Mouse (Mus musculus): ENCODE measurements at regions not wholly inside any gene's neighbourhood (a gene's known extent, or its start where the extent isn't known, plus 50 kb on each side); places are given as distances from the start of the nearest gene placed in this dataset.

DNA sequence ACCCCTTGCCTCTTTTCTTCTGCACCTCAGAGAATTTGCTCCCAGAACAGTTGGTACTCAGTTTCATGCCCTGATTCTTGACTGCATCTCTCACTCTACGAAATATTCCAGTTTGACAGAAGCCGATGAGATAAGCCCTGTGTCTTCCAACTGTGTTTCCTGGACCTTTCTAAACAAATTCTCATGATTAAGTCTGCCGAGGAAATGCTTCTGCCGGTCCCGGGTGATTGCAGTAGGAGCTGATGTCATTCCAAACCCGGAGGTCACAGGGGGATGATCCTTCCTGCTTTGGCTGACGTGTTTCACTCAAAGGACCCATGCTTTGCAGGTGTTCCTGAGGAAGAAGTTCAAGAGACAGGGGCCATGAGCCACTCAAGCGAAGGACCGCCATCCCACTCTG, 172.2 kb downstream of the Rpl14 start:
- no peak overlapping the region for H3K4me3 ChIP-seq (replicated peaks; ENCODE audit: low read length)
- peaks cover 20% of the 10 kb centered on the region for H3K4me1 ChIP-seq (ENCODE audit: control insufficient read depth, insufficient read depth, low read length)
- no peak overlapping the region for H3K9ac ChIP-seq (ENCODE audit: low read length)
- H3K36me3 ChIP-seq (ENCODE audit: control insufficient read depth, insufficient read depth, low read length), result no peaks in the 10 kb centered on the region
- no peaks in the 10 kb centered on the region for H3K27me3 ChIP-seq (ENCODE audit: control insufficient read depth, insufficient read depth, low read length)
- no peaks in the 10 kb centered on the region for H3K9me3 ChIP-seq (replicated peaks; ENCODE audit: control insufficient read depth, low read length)
- 73% methylated on average over 9 of the region's 9 CpGs for WGBS
- ATAC-seq (ENCODE audit: insufficient read depth, low FRiP score), result no peak
- no peak overlapping the region for H3K4me2 ChIP-seq (ENCODE audit: low read depth, low read length)
- no peak overlapping the region for H3K27ac ChIP-seq (ENCODE audit: low read length)

DNA sequence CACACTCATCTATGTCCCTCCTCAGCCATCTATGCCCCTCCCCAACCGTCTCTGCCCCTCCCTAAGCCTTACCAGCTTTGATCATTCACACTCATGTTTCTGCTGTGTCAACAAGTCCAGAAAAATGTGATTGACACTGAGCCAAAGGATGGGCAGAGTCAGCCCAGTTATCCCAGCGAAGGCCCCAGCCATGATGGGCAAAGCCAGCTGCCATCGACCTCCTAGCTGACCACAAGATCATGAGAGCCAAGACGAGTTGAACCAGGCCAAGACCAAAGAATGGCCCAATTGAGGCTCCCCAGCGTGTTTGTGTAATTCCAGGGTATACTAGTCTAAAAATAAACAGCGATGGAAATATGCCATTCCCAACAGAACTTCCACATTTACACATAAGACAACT, 174.4 kb downstream of the Rpl14 start:
- Histone ChIP-seq H3K27ac (ENCODE audit: low read length) (no peak overlapping the region), H3K4me3 (replicated peaks; ENCODE audit: low read length) (no peak overlapping the region), H3K27me3 (ENCODE audit: control insufficient read depth, insufficient read depth, low read length) (no peaks in the 10 kb centered on the region), H3K9ac (ENCODE audit: low read length) (no peak overlapping the region), H3K36me3 (ENCODE audit: control insufficient read depth, insufficient read depth, low read length) (no peaks in the 10 kb centered on the region), H3K9me3 (replicated peaks; ENCODE audit: control insufficient read depth, low read length) (no peaks in the 10 kb centered on the region), H3K4me2 (ENCODE audit: low read depth, low read length) (no peak overlapping the region), H3K4me1 (ENCODE audit: control insufficient read depth, insufficient read depth, low read length) (no peaks in the 10 kb centered on the region)
- WGBS, result 85% methylated on average over 6 of the region's 6 CpGs
- ATAC-seq (ENCODE audit: insufficient read depth, low FRiP score), result no peak

DNA sequence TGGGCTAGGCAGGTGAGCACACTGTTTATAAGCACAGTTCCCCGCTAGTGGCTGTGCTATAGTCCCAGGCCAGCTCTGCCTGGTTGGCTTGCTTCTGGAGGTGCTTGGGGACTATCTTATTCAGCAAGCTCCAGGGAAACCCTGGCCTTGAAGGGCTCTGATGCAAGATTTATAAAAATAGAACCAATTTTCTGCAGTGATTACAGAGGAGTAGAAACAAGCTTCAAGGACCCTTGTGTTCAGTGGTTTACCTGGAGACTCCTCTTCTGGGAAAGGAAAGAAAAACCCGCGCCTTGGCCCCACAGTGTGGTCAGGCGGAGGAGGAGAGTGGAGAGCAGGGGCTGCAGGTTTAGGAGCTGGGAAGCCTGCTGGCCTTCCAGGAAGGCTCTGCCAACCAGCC, 178.2 kb upstream of the Ctnnb1 start:
- H3K9me3 ChIP-seq (replicated peaks; ENCODE audit: control insufficient read depth, low read length), result no peaks in the 10 kb centered on the region
- no peak overlapping the region for H3K9ac ChIP-seq (ENCODE audit: low read length)
- H3K4me2 ChIP-seq (ENCODE audit: low read depth, low read length), result no peak overlapping the region
- no peak for ATAC-seq (ENCODE audit: insufficient read depth, low FRiP score)
- H3K27ac ChIP-seq (ENCODE audit: low read length), result no peak overlapping the region
- H3K4me3 ChIP-seq (replicated peaks; ENCODE audit: low read length), result no peak overlapping the region
- H3K4me1 ChIP-seq (ENCODE audit: control insufficient read depth, insufficient read depth, low read length), result no peaks in the 10 kb centered on the region
- WGBS, result 84% methylated on average over 4 of the region's 4 CpGs
- H3K27me3 ChIP-seq (ENCODE audit: control insufficient read depth, insufficient read depth, low read length), result no peaks in the 10 kb centered on the region
- no peaks in the 10 kb centered on the region for H3K36me3 ChIP-seq (ENCODE audit: control insufficient read depth, insufficient read depth, low read length)

DNA sequence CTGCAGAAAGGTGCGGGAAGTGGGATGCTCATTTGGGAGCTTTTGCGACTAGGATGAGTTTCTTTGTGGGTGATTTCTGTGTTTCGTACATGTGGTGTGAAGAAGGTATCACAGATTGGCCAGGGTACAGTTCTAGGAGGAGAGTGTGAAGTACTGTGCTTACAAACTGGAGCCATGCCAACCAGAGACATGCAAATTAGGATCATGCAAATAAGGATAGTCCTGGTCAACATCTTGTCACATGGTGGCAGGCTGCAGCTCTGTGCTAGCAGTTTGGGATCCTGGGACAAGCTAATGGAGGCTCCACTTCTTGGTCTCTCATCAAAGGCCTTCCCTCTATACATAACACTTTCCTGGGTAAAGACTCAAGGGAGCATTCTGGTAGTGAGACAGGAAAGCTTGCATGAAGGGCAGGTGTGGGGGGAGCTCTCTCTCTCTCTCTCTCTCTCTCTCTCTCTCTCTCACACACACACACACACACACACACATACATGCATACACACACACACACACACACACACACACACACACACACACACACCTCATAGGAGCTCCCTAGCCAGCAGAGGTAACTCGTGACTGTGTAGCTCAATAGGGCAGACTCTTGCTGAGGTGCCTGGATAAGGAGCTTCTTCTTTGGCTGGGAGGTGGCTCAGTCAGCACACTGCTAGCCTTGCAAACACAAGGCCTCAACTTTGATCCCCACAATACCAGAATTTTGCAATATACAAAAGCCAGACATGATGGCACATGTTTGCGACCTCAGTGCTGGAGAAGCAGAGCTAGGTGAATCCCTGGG, 177.1 kb upstream of the Ctnnb1 start:
- ATAC-seq (ENCODE audit: insufficient read depth, low FRiP score), result no peak
- no peaks in the 10 kb centered on the region for H3K4me1 ChIP-seq (ENCODE audit: control insufficient read depth, insufficient read depth, low read length)
- WGBS, result 83% methylated on average over 5 of the region's 5 CpGs
- no peaks in the 10 kb centered on the region for H3K27me3 ChIP-seq (ENCODE audit: control insufficient read depth, insufficient read depth, low read length)
- no peak overlapping the region for H3K4me3 ChIP-seq (replicated peaks; ENCODE audit: low read length)
- H3K27ac ChIP-seq (ENCODE audit: low read length), result no peak overlapping the region
- H3K9me3 ChIP-seq (replicated peaks; ENCODE audit: control insufficient read depth, low read length), result no peaks in the 10 kb centered on the region
- no peak overlapping the region for H3K4me2 ChIP-seq (ENCODE audit: low read depth, low read length)
- H3K9ac ChIP-seq (ENCODE audit: low read length), result no peak overlapping the region
- no peaks in the 10 kb centered on the region for H3K36me3 ChIP-seq (ENCODE audit: control insufficient read depth, insufficient read depth, low read length)

DNA sequence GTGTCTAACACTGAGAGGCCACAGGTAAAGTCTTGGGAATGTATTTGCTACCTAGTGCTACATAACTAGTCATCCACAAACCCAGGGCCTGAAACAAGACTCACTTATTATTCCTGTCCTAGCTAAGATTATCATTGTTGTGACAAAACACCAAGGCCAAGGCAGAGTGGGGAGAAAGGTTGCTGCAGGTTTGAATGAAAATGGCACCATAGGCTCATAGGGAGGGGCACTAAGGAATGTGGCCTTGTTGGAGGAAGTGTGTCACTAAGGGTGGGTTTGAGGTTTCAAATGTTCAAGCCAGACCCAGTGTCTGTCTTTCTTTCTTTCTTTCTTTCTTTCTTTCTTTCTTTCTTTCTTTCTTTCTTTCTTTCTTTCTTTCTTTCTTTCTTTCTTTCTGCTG, 174.9 kb upstream of the Ctnnb1 start:
- no peak overlapping the region for H3K4me2 ChIP-seq (ENCODE audit: low read depth, low read length)
- H3K9me3 ChIP-seq (replicated peaks; ENCODE audit: control insufficient read depth, low read length), result no peaks in the 10 kb centered on the region
- no peaks in the 10 kb centered on the region for H3K4me1 ChIP-seq (ENCODE audit: control insufficient read depth, insufficient read depth, low read length)
- H3K9ac ChIP-seq (ENCODE audit: low read length), result no peak overlapping the region
- no peak overlapping the region for H3K4me3 ChIP-seq (replicated peaks; ENCODE audit: low read length)
- H3K27ac ChIP-seq (ENCODE audit: low read length), result no peak overlapping the region
- ATAC-seq (ENCODE audit: insufficient read depth, low FRiP score), result no peak
- H3K27me3 ChIP-seq (ENCODE audit: control insufficient read depth, insufficient read depth, low read length), result no peaks in the 10 kb centered on the region
- H3K36me3 ChIP-seq (ENCODE audit: control insufficient read depth, insufficient read depth, low read length), result no peaks in the 10 kb centered on the region

DNA sequence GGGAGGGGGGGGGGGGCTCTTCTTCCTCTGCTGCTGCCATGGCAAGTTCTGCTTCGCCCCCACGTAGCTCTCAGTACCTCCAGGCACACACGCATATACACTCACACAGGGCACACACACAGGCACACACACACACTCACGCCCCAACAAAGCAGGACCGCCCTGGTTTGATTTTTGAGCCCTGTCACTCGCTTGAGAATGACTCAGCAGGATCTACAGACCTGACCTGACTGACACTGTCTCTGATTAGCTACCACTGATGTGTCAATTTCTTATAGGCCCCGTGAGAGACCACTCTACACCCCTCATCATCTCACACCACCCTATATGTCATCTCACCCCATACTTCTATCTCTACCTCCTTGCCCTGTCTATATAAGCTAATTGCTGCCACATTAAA, 173.5 kb upstream of the Ctnnb1 start:
- Histone ChIP-seq H3K27ac (ENCODE audit: low read length) (no peak overlapping the region), H3K4me1 (ENCODE audit: control insufficient read depth, insufficient read depth, low read length) (0 out of 2 replicates have a peak, but pooled peaks cover 3% of the 10 kb centered on the region), H3K4me3 (replicated peaks; ENCODE audit: low read length) (no peak overlapping the region), H3K4me2 (ENCODE audit: low read depth, low read length) (no peak overlapping the region), H3K9me3 (replicated peaks; ENCODE audit: control insufficient read depth, low read length) (no peaks in the 10 kb centered on the region), H3K36me3 (ENCODE audit: control insufficient read depth, insufficient read depth, low read length) (no peaks in the 10 kb centered on the region), H3K9ac (ENCODE audit: low read length) (no peak overlapping the region), H3K27me3 (ENCODE audit: control insufficient read depth, insufficient read depth, low read length) (no peaks in the 10 kb centered on the region)
- 85% methylated on average over 7 of the region's 7 CpGs for WGBS
- no peak for ATAC-seq (ENCODE audit: insufficient read depth, low FRiP score)

DNA sequence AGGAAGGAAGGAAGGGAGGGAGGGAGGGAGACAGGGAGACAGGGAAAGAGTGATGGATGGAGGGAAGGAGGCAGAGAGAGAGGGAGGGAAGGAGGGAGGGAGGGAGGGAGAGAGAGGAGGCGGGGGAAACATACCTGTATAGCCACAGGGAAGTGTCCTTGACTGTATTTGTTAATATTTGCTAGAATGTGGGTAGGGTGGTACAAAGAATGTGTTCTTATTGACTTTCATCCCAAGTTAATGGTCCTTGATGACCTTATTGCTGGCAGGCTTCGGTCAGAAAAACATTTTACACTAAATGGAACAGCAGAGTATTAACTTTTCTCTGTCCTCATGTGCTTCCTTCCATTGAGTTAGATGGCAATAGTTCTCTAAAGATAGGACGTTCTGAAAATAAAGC, 171.0 kb upstream of the Ctnnb1 start:
- Histone ChIP-seq H3K36me3 (ENCODE audit: control insufficient read depth, insufficient read depth, low read length) (no peaks in the 10 kb centered on the region), H3K27ac (ENCODE audit: low read length) (0 out of 2 replicates have a peak overlapping the region, but pooled peaks have one; percentile 7), H3K27me3 (ENCODE audit: control insufficient read depth, insufficient read depth, low read length) (no peaks in the 10 kb centered on the region), H3K9me3 (replicated peaks; ENCODE audit: control insufficient read depth, low read length) (no peaks in the 10 kb centered on the region), H3K4me1 (ENCODE audit: control insufficient read depth, insufficient read depth, low read length) (0 out of 2 replicates have a peak, but pooled peaks cover 3% of the 10 kb centered on the region), H3K9ac (ENCODE audit: low read length) (no peak overlapping the region), H3K4me3 (replicated peaks; ENCODE audit: low read length) (no peak overlapping the region), H3K4me2 (ENCODE audit: low read depth, low read length) (no peak overlapping the region)
- peak; percentile 73; the same call in 1 of the 2 replicates for ATAC-seq (ENCODE audit: insufficient read depth, low FRiP score)
- WGBS, result 62% methylated on average over 3 of the region's 3 CpGs

DNA sequence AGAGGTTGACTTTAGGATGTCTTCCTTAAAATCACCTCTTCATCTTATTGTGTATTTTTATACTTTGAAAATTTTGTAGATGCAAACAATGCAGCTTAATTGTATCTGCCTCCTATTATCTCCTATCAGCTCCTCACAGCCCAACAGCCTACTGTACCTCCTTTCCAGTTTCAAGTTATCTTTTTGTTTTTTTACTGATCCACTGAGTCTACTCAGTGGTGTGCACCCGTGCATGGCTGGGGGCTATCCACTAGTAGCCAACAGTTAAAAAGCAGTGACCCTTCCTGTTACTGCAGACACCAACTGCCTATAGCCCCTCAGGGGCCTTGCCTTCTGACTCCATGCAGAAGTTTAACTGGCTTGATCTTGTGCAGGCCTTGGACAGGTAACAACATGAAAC, 170.4 kb upstream of the Ctnnb1 start:
- ATAC-seq (ENCODE audit: insufficient read depth, low FRiP score), result no peak
- 0 out of 2 replicates have a peak overlapping the region, but pooled peaks have one; percentile 7 for H3K27ac ChIP-seq (ENCODE audit: low read length)
- H3K4me2 ChIP-seq (ENCODE audit: low read depth, low read length), result no peak overlapping the region
- H3K9me3 ChIP-seq (replicated peaks; ENCODE audit: control insufficient read depth, low read length), result no peaks in the 10 kb centered on the region
- H3K9ac ChIP-seq (ENCODE audit: low read length), result no peak overlapping the region
- 69% methylated on average over 1 of the region's 1 CpGs for WGBS
- no peaks in the 10 kb centered on the region for H3K36me3 ChIP-seq (ENCODE audit: control insufficient read depth, insufficient read depth, low read length)
- H3K27me3 ChIP-seq (ENCODE audit: control insufficient read depth, insufficient read depth, low read length), result no peaks in the 10 kb centered on the region
- H3K4me3 ChIP-seq (replicated peaks; ENCODE audit: low read length), result no peak overlapping the region
- 0 out of 2 replicates have a peak, but pooled peaks cover 3% of the 10 kb centered on the region for H3K4me1 ChIP-seq (ENCODE audit: control insufficient read depth, insufficient read depth, low read length)

DNA sequence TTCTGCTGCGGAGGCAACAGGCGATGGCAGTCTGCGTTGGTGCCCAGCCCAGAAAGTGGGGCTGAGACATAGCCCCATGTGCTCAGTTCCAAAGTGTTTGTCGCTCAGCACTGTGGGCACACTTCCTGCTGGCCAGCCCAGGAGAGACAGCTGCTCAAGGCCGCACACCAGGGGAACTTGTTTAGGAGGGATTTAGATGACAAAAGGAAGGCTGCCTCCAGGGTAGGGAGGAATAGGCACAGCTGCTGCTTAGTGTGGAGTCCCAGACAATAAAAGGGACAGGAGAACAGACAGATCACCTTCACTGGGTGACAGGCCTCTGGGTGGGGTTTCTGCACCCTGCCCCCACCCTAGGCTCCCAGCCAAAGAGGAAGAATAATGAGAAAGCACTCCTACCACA, 169.2 kb upstream of the Ctnnb1 start:
- ATAC-seq (ENCODE audit: insufficient read depth, low FRiP score), result peak; percentile 42
- 71% methylated on average over 5 of the region's 5 CpGs for WGBS

More for the DNA sequence above, 169.2 kb upstream of the Ctnnb1 start:
- H3K4me1 ChIP-seq (ENCODE audit: control insufficient read depth, insufficient read depth, low read length), result peaks cover 9% of the 10 kb centered on the region
- H3K36me3 ChIP-seq (ENCODE audit: control insufficient read depth, insufficient read depth, low read length), result no peaks in the 10 kb centered on the region
- no peak overlapping the region for H3K4me3 ChIP-seq (replicated peaks; ENCODE audit: low read length)
- H3K9ac ChIP-seq (ENCODE audit: low read length), result no peak overlapping the region
- no peak overlapping the region for H3K4me2 ChIP-seq (ENCODE audit: low read depth, low read length)
- H3K27ac ChIP-seq (ENCODE audit: low read length), result peak overlapping the region; percentile 4
- no peaks in the 10 kb centered on the region for H3K27me3 ChIP-seq (ENCODE audit: control insufficient read depth, insufficient read depth, low read length)
- no peaks in the 10 kb centered on the region for H3K9me3 ChIP-seq (replicated peaks; ENCODE audit: control insufficient read depth, low read length)
